Mouse (Mus musculus): Measurements from ENCODE around the gene Trim80. TPM values are rescaled to one million over a fixed set of nuclear protein-coding genes. Genes with fewer than 3 reads are reported as not detected.
"Not testable (repeated sequence)": the region's sequence is repeated elsewhere in the genome, so short reads cannot be mapped to it uniquely, and the experiment has no call there.

Trim80 gene
- polyA plus RNA-seq, 1 experiment from 2014 or later: not detected

- ATAC-seq (ENCODE audit: borderline replicate concordance, extremely low read depth, low FRiP score, low TSS enrichment): no peak
- peaks cover 16% of the 10 kb centered on the region for H3K4me1 ChIP-seq
- WGBS: 85% methylated on average over 19 of the region's 19 CpGs
- no peak overlapping the region for H3K4me3 ChIP-seq
- no peak overlapping the region for H3K27ac ChIP-seq
- H3K4me2 ChIP-seq: no peak overlapping the region
- no peaks in the 10 kb centered on the region for H3K36me3 ChIP-seq
- H3K9me3 ChIP-seq: no peaks in the 10 kb centered on the region
- no peaks in the 10 kb centered on the region for H3K27me3 ChIP-seq
- H3K9ac ChIP-seq: no peak overlapping the region
These were observed 48.3 kb downstream of the Trim80 start for GRCm38 (mm10) chr11:115488551-115489104.

- no peaks in the 10 kb centered on the region for H3K36me3 ChIP-seq
- H3K9ac ChIP-seq: peak overlapping the region; percentile 59
- peak overlapping the region; percentile 85 for H3K4me3 ChIP-seq
- H3K27ac ChIP-seq: no peak overlapping the region; the same call in 1 of the 2 replicates
- 18% methylated on average over 25 of the region's 25 CpGs for WGBS
- peaks cover 16% of the 10 kb centered on the region for H3K4me1 ChIP-seq
- no peaks in the 10 kb centered on the region for H3K27me3 ChIP-seq
- peak; percentile 28; the same call in 1 of the 2 replicates for ATAC-seq (ENCODE audit: borderline replicate concordance, extremely low read depth, low FRiP score, low TSS enrichment)
- H3K4me2 ChIP-seq: peak overlapping the region; percentile 87
- H3K9me3 ChIP-seq: no peaks in the 10 kb centered on the region
These were observed 50.4 kb downstream of the Trim80 start for GRCm38 (mm10) chr11:115490441-115491355.

GRCm38 (mm10) chr11:115491356-115492083 is 51.2 kb downstream of the Trim80 start, which contains the start of gene Nt5c:
Gene Nt5c (minus strand): TSS chr11:115491862.
- H3K4me2 ChIP-seq: peak within 1 kb of the TSS; percentile 87
- no peaks in the 10 kb centered on the region for H3K9me3 ChIP-seq
- H3K9ac ChIP-seq: peak within 1 kb of the TSS; percentile 59
- peak within 1 kb of the TSS; percentile 85 for H3K4me3 ChIP-seq
- H3K27me3 ChIP-seq: no peaks in the 10 kb centered on the region
- WGBS: under 1% methylated on average over 43 of the region's 43 CpGs
- peaks cover 16% of the 10 kb centered on the region for H3K4me1 ChIP-seq
- peak within 1 kb of the TSS; percentile 87 for H3K27ac ChIP-seq
- peak; percentile 86 for ATAC-seq (ENCODE audit: borderline replicate concordance, extremely low read depth, low FRiP score, low TSS enrichment)
- no peaks in the 10 kb centered on the region for H3K36me3 ChIP-seq

- Histone ChIP-seq H3K9ac (peak overlapping the region; percentile 59; the same call in 1 of the 2 replicates), H3K4me3 (peak overlapping the region; percentile 85)
- WGBS: 24% methylated on average over 6 of the region's 6 CpGs
These were observed 52.0 kb downstream of the Trim80 start for GRCm38 (mm10) chr11:115492387-115492786.

GRCm38 (mm10) chr11:115496559-115496958 is 56.2 kb downstream of the Trim80 start:
- H3K27ac ChIP-seq; H3K4me1 ChIP-seq; H3K4me3 ChIP-seq; H3K27me3 ChIP-seq; H3K9ac ChIP-seq; H3K9me3 ChIP-seq; ATAC-seq (ENCODE audit: borderline replicate concordance, extremely low read depth, low FRiP score, low TSS enrichment); H3K4me2 ChIP-seq: not testable (repeated sequence)
- 83% methylated on average over 9 of the region's 9 CpGs for WGBS
- H3K36me3 ChIP-seq: peaks cover 46% of the 10 kb centered on the region

More at GRCm38 (mm10) chr11:115492387-115492786, 52.0 kb downstream of the Trim80 start:
- no peaks in the 10 kb centered on the region for H3K9me3 ChIP-seq
- H3K27me3 ChIP-seq: no peaks in the 10 kb centered on the region
- peak overlapping the region; percentile 87 for H3K4me2 ChIP-seq
- ATAC-seq (ENCODE audit: borderline replicate concordance, extremely low read depth, low FRiP score, low TSS enrichment): no peak
- peaks cover 6% of the 10 kb centered on the region for H3K36me3 ChIP-seq
- H3K27ac ChIP-seq: no peak overlapping the region
- peaks cover 16% of the 10 kb centered on the region for H3K4me1 ChIP-seq

Small RNA genes lying within 50 kb of the gene (microRNA-seq; reads per million reads assigned to microRNA genes)
- gene Mir3968: not detected

Other genes starting within 250 kb of the Trim80 start
- gene Grin2c, start 173.3 kb upstream of the Trim80 start, polyA plus RNA-seq (2015; fragmentation: Nextera tagmentation; extraction: Ambion mirVana): 0.05 and 0.08 TPM in 2 replicates
- 14.6 and 15.8 TPM in 2 replicates for gene Fdxr, start 163.5 kb upstream of the Trim80 start, polyA plus RNA-seq (2015; fragmentation: Nextera tagmentation; extraction: Ambion mirVana)
- gene Fads6, start 142.9 kb upstream of the Trim80 start, polyA plus RNA-seq (2015; fragmentation: Nextera tagmentation; extraction: Ambion mirVana): 0.30 and 0.32 TPM in 2 replicates
- not detected in 2 replicates for gene Otop2, start 133.4 kb upstream of the Trim80 start, polyA plus RNA-seq (2015; fragmentation: Nextera tagmentation; extraction: Ambion mirVana)
- gene Ush1g, start 118.5 kb upstream of the Trim80 start, polyA plus RNA-seq (2015; fragmentation: Nextera tagmentation; extraction: Ambion mirVana): not detected in 2 replicates
- gene Otop3, start 105.8 kb upstream of the Trim80 start, polyA plus RNA-seq (2015; fragmentation: Nextera tagmentation; extraction: Ambion mirVana): not detected in 2 replicates
- 13.9 and 15.8 TPM in 2 replicates for gene Hid1, start 72.8 kb upstream of the Trim80 start, polyA plus RNA-seq (2015; fragmentation: Nextera tagmentation; extraction: Ambion mirVana)
- gene Cdr2l, start 58.6 kb upstream of the Trim80 start, polyA plus RNA-seq (2015; fragmentation: Nextera tagmentation; extraction: Ambion mirVana): 13.7 and 15.3 TPM in 2 replicates
- 204 and 222 TPM in 2 replicates for gene Mrpl58, start 36.8 kb upstream of the Trim80 start, polyA plus RNA-seq (2015; fragmentation: Nextera tagmentation; extraction: Ambion mirVana)
- gene Atp5h, start 20.6 kb upstream of the Trim80 start, polyA plus RNA-seq (2015; fragmentation: Nextera tagmentation; extraction: Ambion mirVana): 787 and 840 TPM in 2 replicates
- gene Kctd2, start 20.4 kb upstream of the Trim80 start, polyA plus RNA-seq (2015; fragmentation: Nextera tagmentation; extraction: Ambion mirVana): 16.3 and 17.8 TPM in 2 replicates
- gene Slc16a5, start 21.9 kb downstream of the Trim80 start, polyA plus RNA-seq (2015; fragmentation: Nextera tagmentation; extraction: Ambion mirVana): 0.55 and 1.9 TPM in 2 replicates
- gene Armc7, start 35.1 kb downstream of the Trim80 start, polyA plus RNA-seq (2015; fragmentation: Nextera tagmentation; extraction: Ambion mirVana): 6.6 and 7.1 TPM in 2 replicates
- 81.5 and 83.7 TPM in 2 replicates for gene Nt5c, start 51.3 kb downstream of the Trim80 start, polyA plus RNA-seq (2015; fragmentation: Nextera tagmentation; extraction: Ambion mirVana)
- gene Jpt1, start 73.8 kb downstream of the Trim80 start, polyA plus RNA-seq (2015; fragmentation: Nextera tagmentation; extraction: Ambion mirVana): 504 and 510 TPM in 2 replicates
- gene Sumo2, start 95.7 kb downstream of the Trim80 start, polyA plus RNA-seq (2015; fragmentation: Nextera tagmentation; extraction: Ambion mirVana): 993 and 1,027 TPM in 2 replicates
- 190 and 192 TPM in 2 replicates for gene Nup85, start 123.9 kb downstream of the Trim80 start, polyA plus RNA-seq (2015; fragmentation: Nextera tagmentation; extraction: Ambion mirVana)
- gene Mrps7, start 163.4 kb downstream of the Trim80 start, polyA plus RNA-seq (2015; fragmentation: Nextera tagmentation; extraction: Ambion mirVana): 83.9 and 85.0 TPM in 2 replicates
- 15.6 and 18.1 TPM in 2 replicates for gene Gga3, start 163.5 kb downstream of the Trim80 start, polyA plus RNA-seq (2015; fragmentation: Nextera tagmentation; extraction: Ambion mirVana)
- gene Mif4gd, start 172.4 kb downstream of the Trim80 start, polyA plus RNA-seq (2015; fragmentation: Nextera tagmentation; extraction: Ambion mirVana): 29.5 and 32.3 TPM in 2 replicates
- 19.6 and 20.9 TPM in 2 replicates for gene Slc25a19, start 187.8 kb downstream of the Trim80 start, polyA plus RNA-seq (2015; fragmentation: Nextera tagmentation; extraction: Ambion mirVana)

Data from lung, embryonic 15.5 days (tissue).